Mouse (Mus musculus): ENCODE measurements around the gene Metap1d. TPM values are rescaled to one million over a fixed set of nuclear protein-coding genes. Genes with fewer than 3 reads are reported as not detected.

Gene Metap1d
- polyA plus RNA-seq, 1 experiment from 2014 or later, result 43.1 TPM

DNA sequence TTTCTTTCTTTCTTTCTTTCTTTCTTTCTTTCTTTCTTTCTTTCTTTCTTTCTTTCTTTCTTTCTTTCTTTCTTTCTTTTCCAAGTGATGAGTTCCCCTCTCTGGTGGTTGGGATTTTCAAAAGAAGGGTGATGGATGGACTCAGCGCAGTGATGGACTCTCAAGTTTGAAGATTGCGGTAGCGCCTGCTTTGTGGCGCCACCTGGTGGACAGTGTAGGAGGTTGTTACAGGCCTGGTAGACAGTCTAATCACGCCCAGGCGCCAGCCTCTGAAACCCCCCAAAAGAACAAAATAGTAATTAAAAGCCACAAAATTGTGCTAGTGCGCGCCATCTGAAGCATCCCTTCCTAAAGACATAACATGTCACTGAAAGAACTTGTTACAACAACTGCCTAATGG lies 94.8 kb downstream of the Metap1d start:
- Histone ChIP-seq H3K27ac (replicated peaks in 1 of 2; ENCODE audit: control insufficient read depth in 1 of 2, insufficient read depth in 1 of 2, low read depth in 2 of 2, low read length in 2 of 2) (no peak overlapping the region), H3K4me2 (ENCODE audit: low read length) (no peak overlapping the region), H3K9me3 (ENCODE audit: control insufficient read depth, low read length) (no peaks in the 10 kb centered on the region), H3K36me3 (ENCODE audit: control insufficient read depth, insufficient read depth, low read length) (no peaks in the 10 kb centered on the region), H3K27me3 (ENCODE audit: control insufficient read depth, insufficient read depth, low read length) (peaks cover 93% of the 10 kb centered on the region), H3K9ac (ENCODE audit: low read length) (no peak overlapping the region), H3K4me1 (ENCODE audit: control insufficient read depth in 2 of 2, insufficient read depth in 2 of 2, low read length in 2 of 2) (peaks cover 9 to 19% of the 10 kb centered on the region in 2 experiments), H3K4me3 (ENCODE audit: control insufficient read depth in 1 of 2, insufficient read depth in 1 of 2, low read depth in 1 of 2, low read length in 2 of 2) (no peak overlapping the region)
- WGBS, result 2% methylated on average over 8 of the region's 8 CpGs
- no peak for ATAC-seq (ENCODE audit: insufficient number of reproducible peaks, insufficient read depth, low FRiP score, low read depth)

DNA sequence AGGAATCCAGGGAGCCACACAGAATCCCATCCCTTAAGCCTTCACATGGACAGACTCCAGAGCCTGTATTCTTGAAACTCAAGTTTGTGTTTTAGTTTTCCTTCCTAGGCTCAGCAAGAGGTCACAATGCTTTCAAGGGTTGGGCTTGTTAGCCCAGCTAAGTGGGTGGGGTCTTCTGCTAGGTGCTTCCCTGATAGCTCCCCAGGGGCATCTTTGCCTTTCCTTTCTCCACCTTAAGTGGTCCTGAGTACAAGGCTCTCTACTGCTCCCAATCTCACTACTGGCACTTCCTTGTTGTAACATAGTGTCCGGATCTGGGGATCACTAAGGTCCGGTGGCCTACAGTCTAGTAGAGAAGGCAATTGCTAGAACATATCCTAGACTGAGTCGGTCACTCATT lies 97.3 kb downstream of the Metap1d start:
- no peaks in the 10 kb centered on the region for H3K36me3 ChIP-seq (ENCODE audit: control insufficient read depth, insufficient read depth, low read length)
- no peak overlapping the region for H3K4me3 ChIP-seq (ENCODE audit: control insufficient read depth in 1 of 2, insufficient read depth in 1 of 2, low read depth in 1 of 2, low read length in 2 of 2)
- no peak overlapping the region for H3K4me2 ChIP-seq (ENCODE audit: low read length)
- H3K27ac ChIP-seq (replicated peaks in 1 of 2; ENCODE audit: control insufficient read depth in 1 of 2, insufficient read depth in 1 of 2, low read depth in 2 of 2, low read length in 2 of 2), result no peak overlapping the region
- peaks cover 86% of the 10 kb centered on the region for H3K27me3 ChIP-seq (ENCODE audit: control insufficient read depth, insufficient read depth, low read length)
- no peak for ATAC-seq (ENCODE audit: insufficient number of reproducible peaks, insufficient read depth, low FRiP score, low read depth)
- no peak overlapping the region for H3K9ac ChIP-seq (ENCODE audit: low read length)
- peaks cover 9 to 12% of the 10 kb centered on the region in 2 experiments for H3K4me1 ChIP-seq (ENCODE audit: control insufficient read depth in 2 of 2, insufficient read depth in 2 of 2, low read length in 2 of 2)
- no peaks in the 10 kb centered on the region for H3K9me3 ChIP-seq (ENCODE audit: control insufficient read depth, low read length)
- WGBS, result 21% methylated on average over 3 of the region's 3 CpGs

GRCm38 (mm10) chr2:71551704-71552103 lies 98.6 kb downstream of the Metap1d start:
- Histone ChIP-seq H3K27ac (replicated peaks in 1 of 2; ENCODE audit: control insufficient read depth in 1 of 2, insufficient read depth in 1 of 2, low read depth in 2 of 2, low read length in 2 of 2) (no peak overlapping the region), H3K4me1 (ENCODE audit: control insufficient read depth in 2 of 2, insufficient read depth in 2 of 2, low read length in 2 of 2) (peaks cover under 1 to 3% of the 10 kb centered on the region in 2 experiments; a peak in 3 of 4 replicates), H3K9me3 (ENCODE audit: control insufficient read depth, low read length) (no peaks in the 10 kb centered on the region), H3K4me3 (ENCODE audit: control insufficient read depth in 1 of 2, insufficient read depth in 1 of 2, low read depth in 1 of 2, low read length in 2 of 2) (peak overlapping the region; percentile 5 to 20; a peak in 2 of 4 replicates), H3K36me3 (ENCODE audit: control insufficient read depth, insufficient read depth, low read length) (no peaks in the 10 kb centered on the region), H3K9ac (ENCODE audit: low read length) (no peak overlapping the region), H3K27me3 (ENCODE audit: control insufficient read depth, insufficient read depth, low read length) (peaks cover 73% of the 10 kb centered on the region), H3K4me2 (ENCODE audit: low read length) (peak overlapping the region; percentile 43)
- no peak for ATAC-seq (ENCODE audit: insufficient number of reproducible peaks, insufficient read depth, low FRiP score, low read depth)
- under 1% methylated on average over 17 of the region's 18 CpGs for WGBS

GRCm38 (mm10) chr2:71556071-71556470 lies 103.0 kb downstream of the Metap1d start:
- no peak overlapping the region for H3K4me2 ChIP-seq (ENCODE audit: low read length)
- H3K27ac ChIP-seq (replicated peaks in 1 of 2; ENCODE audit: control insufficient read depth in 1 of 2, insufficient read depth in 1 of 2, low read depth in 2 of 2, low read length in 2 of 2), result no peak overlapping the region
- peaks cover 35% of the 10 kb centered on the region for H3K27me3 ChIP-seq (ENCODE audit: control insufficient read depth, insufficient read depth, low read length)
- no peaks in the 10 kb centered on the region for H3K9me3 ChIP-seq (ENCODE audit: control insufficient read depth, low read length)
- ATAC-seq (ENCODE audit: insufficient number of reproducible peaks, insufficient read depth, low FRiP score, low read depth), result no peak
- no peak overlapping the region for H3K9ac ChIP-seq (ENCODE audit: low read length)
- 50% methylated on average over 5 of the region's 5 CpGs for whole genome bisulfite sequencing
- H3K4me3 ChIP-seq (ENCODE audit: control insufficient read depth in 1 of 2, insufficient read depth in 1 of 2, low read depth in 1 of 2, low read length in 2 of 2), result no peak overlapping the region
- H3K36me3 ChIP-seq (ENCODE audit: control insufficient read depth, insufficient read depth, low read length), result no peaks in the 10 kb centered on the region
- peaks cover 0 to 2% of the 10 kb centered on the region in 2 experiments; a peak in 1 of 4 replicates for H3K4me1 ChIP-seq (ENCODE audit: control insufficient read depth in 2 of 2, insufficient read depth in 2 of 2, low read length in 2 of 2)

DNA sequence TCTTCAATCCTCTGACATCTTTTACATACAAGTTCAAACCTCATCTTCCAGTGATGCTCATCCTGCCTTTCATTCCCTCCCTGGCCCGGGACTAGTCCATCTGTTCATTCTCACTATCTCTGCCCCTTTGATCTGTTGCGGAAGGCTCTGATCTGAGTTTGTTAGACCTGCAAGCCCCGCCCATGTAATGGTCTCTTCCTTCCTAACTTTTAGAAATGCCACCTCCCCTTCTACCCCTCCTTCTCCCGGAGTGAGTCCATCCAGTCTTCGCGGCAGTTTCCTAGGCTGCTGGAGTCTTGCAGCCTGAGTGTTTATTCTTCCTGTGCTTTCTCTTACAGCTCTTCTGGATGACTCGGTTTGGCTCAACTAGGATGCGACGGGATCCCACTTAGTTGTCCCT lies 113.4 kb downstream of the Metap1d start:
- H3K4me2 ChIP-seq (ENCODE audit: low read length), result no peak overlapping the region
- no peak overlapping the region for H3K27ac ChIP-seq (replicated peaks in 1 of 2; ENCODE audit: control insufficient read depth in 1 of 2, insufficient read depth in 1 of 2, low read depth in 2 of 2, low read length in 2 of 2)
- no peak for ATAC-seq (ENCODE audit: insufficient number of reproducible peaks, insufficient read depth, low FRiP score, low read depth)
- H3K4me1 ChIP-seq (ENCODE audit: control insufficient read depth in 2 of 2, insufficient read depth in 2 of 2, low read length in 2 of 2), result no peaks in the 10 kb centered on the region
- WGBS, result 71% methylated on average over 9 of the region's 9 CpGs
- no peak overlapping the region for H3K9ac ChIP-seq (ENCODE audit: low read length)
- H3K4me3 ChIP-seq (ENCODE audit: control insufficient read depth in 1 of 2, insufficient read depth in 1 of 2, low read depth in 1 of 2, low read length in 2 of 2), result no peak overlapping the region
- H3K27me3 ChIP-seq (ENCODE audit: control insufficient read depth, insufficient read depth, low read length), result no peaks in the 10 kb centered on the region
- no peaks in the 10 kb centered on the region for H3K36me3 ChIP-seq (ENCODE audit: control insufficient read depth, insufficient read depth, low read length)
- H3K9me3 ChIP-seq (ENCODE audit: control insufficient read depth, low read length), result no peaks in the 10 kb centered on the region

GRCm38 (mm10) chr2:71573736-71574135 lies 120.7 kb downstream of the Metap1d start:
- no peak overlapping the region for H3K4me3 ChIP-seq (ENCODE audit: control insufficient read depth in 1 of 2, insufficient read depth in 1 of 2, low read depth in 1 of 2, low read length in 2 of 2)
- H3K4me1 ChIP-seq (ENCODE audit: control insufficient read depth in 2 of 2, insufficient read depth in 2 of 2, low read length in 2 of 2), result no peaks in the 10 kb centered on the region
- H3K36me3 ChIP-seq (ENCODE audit: control insufficient read depth, insufficient read depth, low read length), result no peaks in the 10 kb centered on the region
- H3K27me3 ChIP-seq (ENCODE audit: control insufficient read depth, insufficient read depth, low read length), result 0 out of 2 replicates have a peak, but pooled peaks cover 3% of the 10 kb centered on the region
- WGBS, result 46% methylated on average over 4 of the region's 4 CpGs
- no peak overlapping the region for H3K27ac ChIP-seq (replicated peaks in 1 of 2; ENCODE audit: control insufficient read depth in 1 of 2, insufficient read depth in 1 of 2, low read depth in 2 of 2, low read length in 2 of 2)
- no peak overlapping the region for H3K9ac ChIP-seq (ENCODE audit: low read length)
- ATAC-seq (ENCODE audit: insufficient number of reproducible peaks, insufficient read depth, low FRiP score, low read depth), result no peak
- H3K4me2 ChIP-seq (ENCODE audit: low read length), result no peak overlapping the region
- no peaks in the 10 kb centered on the region for H3K9me3 ChIP-seq (ENCODE audit: control insufficient read depth, low read length)

Other genes with a start within 250 kb of the Metap1d start
- gene Dync1i2, start 241.6 kb upstream of the Metap1d start, polyA plus RNA-seq (2014; fragmentation: Nextera tagmentation; extraction: Ambion mirVana), result 73.3 and 73.4 TPM in 2 replicates
- gene Slc25a12, start 85.5 kb upstream of the Metap1d start, polyA plus RNA-seq (2014; fragmentation: Nextera tagmentation; extraction: Ambion mirVana), result 118 and 123 TPM in 2 replicates
- gene Hat1, start 64.3 kb upstream of the Metap1d start, polyA plus RNA-seq (2014; fragmentation: Nextera tagmentation; extraction: Ambion mirVana), result 107 TPM in 2 replicates
- not detected in 2 replicates for gene Dlx1, start 74.8 kb downstream of the Metap1d start, polyA plus RNA-seq (2014; fragmentation: Nextera tagmentation; extraction: Ambion mirVana)
- 0.08 and 0.39 TPM in 2 replicates for gene Dlx2, start 93.5 kb downstream of the Metap1d start, polyA plus RNA-seq (2014; fragmentation: Nextera tagmentation; extraction: Ambion mirVana)

All from heart, embryonic 14.5 days (tissue).